Mouse (Mus musculus) ES-Bruce4 (cell line): ENCODE measurements around the gene Cwc22. TPM values are rescaled to one million over a fixed set of nuclear protein-coding genes. Genes with fewer than 3 reads are reported as not detected.

Experiments
- H3K27ac ChIP-seq: 2 replicates; pipeline ENCODE4 v1.5.1; 2012; ENCODE audit warnings: low read length, inconsistent platforms; ENCODE audit not compliant: insufficient read depth
- H3K27me3 ChIP-seq: 2 replicates; pipeline ENCODE4 v1.6.1; 2012; ENCODE audit warnings: mild to moderate bottlenecking, low read length, inconsistent platforms; ENCODE audit not compliant: control insufficient read depth, poor library complexity, insufficient read depth, severe bottlenecking
- H3K36me3 ChIP-seq: 2 replicates; pipeline ENCODE4 v1.6.1; 2012; ENCODE audit warnings: inconsistent platforms, mild to moderate bottlenecking, low read length, moderate library complexity; ENCODE audit not compliant: control insufficient read depth, poor library complexity, insufficient read depth, severe bottlenecking
- H3K4me1 ChIP-seq: one replicate; pipeline ENCODE4 v1.8.1; 2011; ENCODE audit warnings: low read length; ENCODE audit not compliant: control insufficient read depth, insufficient read depth
- H3K4me3 ChIP-seq: 2 replicates; pipeline ENCODE4 v1.5.1; 2011; ENCODE audit warnings: low read depth, mild to moderate bottlenecking, low read length
- H3K9ac ChIP-seq: 2 replicates; pipeline ENCODE4 v1.6.1; 2012; ENCODE audit warnings: low read depth, mild to moderate bottlenecking, inconsistent platforms; ENCODE audit not compliant: poor library complexity, severe bottlenecking
- H3K9me3 ChIP-seq: replicated peaks from 2 replicates; pipeline ENCODE4 v1.6.1; 2012; ENCODE audit warnings: mild to moderate bottlenecking, low read length, inconsistent platforms; ENCODE audit not compliant: control insufficient read depth, poor library complexity, insufficient read depth, severe bottlenecking
- CTCF ChIP-seq: IDR thresholded peaks from one replicate; pipeline ENCODE4 v1.8.1; 2011; ENCODE audit warnings: low read depth, low read length
- EP300 ChIP-seq: IDR thresholded peaks from 2 replicates; pipeline ENCODE4 v1.6.1; 2011; ENCODE audit warnings: low read depth, low read length; ENCODE audit not compliant: insufficient read depth
- POLR2A ChIP-seq: IDR thresholded peaks from one replicate; pipeline ENCODE4 v1.8.1; 2011; ENCODE audit warnings: low read length; ENCODE audit not compliant: insufficient read depth
- polyA plus RNA-seq: library from polyadenylated mRNA; stranded (reverse); fragments of >200 nt; gene quantifications from 2 replicates; pipeline ENCODE4 v1.2.4, GENCODE M21; 2011; ENCODE audit warnings: low read depth; ENCODE audit not compliant: missing spikeins, insufficient read depth, insufficient read length

Gene Cwc22
- polyA plus RNA-seq, 1 experiment = 78.6 TPM

- Histone ChIP-seq H3K9me3 (peaks cover 5% of the 10 kb centered on the region; the same call in 1 of the 2 replicates), H3K4me3 (no peak overlapping the region), H3K27ac (no peak overlapping the region), H3K27me3 (no peaks in the 10 kb centered on the region), H3K36me3 (no peaks in the 10 kb centered on the region), H3K9ac (no peak overlapping the region), H3K4me1 (no peaks in the 10 kb centered on the region)
- TF ChIP-seq POLR2A (no peak), CTCF (no peak)
These were observed 27.1 kb upstream of the Cwc22 start for GRCm38 (mm10) chr2:77973296-77973695.

DNA sequence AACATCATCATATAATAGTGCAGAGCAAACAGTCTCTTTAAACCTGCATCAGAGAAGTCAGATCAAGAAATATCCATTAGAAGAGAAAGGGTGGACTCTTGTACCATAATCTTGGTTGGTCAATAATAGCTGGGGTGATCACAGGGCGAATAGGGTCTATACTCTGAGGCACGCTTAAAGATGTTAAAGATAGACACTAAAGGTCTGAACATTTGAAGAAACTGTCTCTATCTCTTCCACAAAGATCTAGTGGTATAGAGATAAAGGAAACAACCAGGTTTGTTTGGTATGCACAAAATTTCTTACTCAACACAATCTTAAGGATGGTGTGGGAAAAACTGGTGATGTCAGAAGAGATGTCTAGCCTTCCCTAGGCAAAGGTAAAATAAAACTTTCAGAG lies 26.4 kb upstream of the Cwc22 start:
- Histone ChIP-seq H3K27ac (no peak overlapping the region), H3K27me3 (no peaks in the 10 kb centered on the region), H3K36me3 (no peaks in the 10 kb centered on the region), H3K4me3 (no peak overlapping the region), H3K4me1 (no peaks in the 10 kb centered on the region), H3K9me3 (no peaks in the 10 kb centered on the region), H3K9ac (no peak overlapping the region)
- TF ChIP-seq CTCF (no peak), POLR2A (no peak), EP300 (no peak)

GRCm38 (mm10) chr2:77971871-77972270 lies 25.7 kb upstream of the Cwc22 start:
- no peak overlapping the region for H3K27ac ChIP-seq
- no peak for TF ChIP-seq EP300
- no peak for TF ChIP-seq POLR2A
- no peak overlapping the region for H3K9ac ChIP-seq
- no peak overlapping the region for H3K4me3 ChIP-seq
- H3K36me3 ChIP-seq = no peaks in the 10 kb centered on the region
- H3K27me3 ChIP-seq = no peaks in the 10 kb centered on the region
- no peaks in the 10 kb centered on the region for H3K4me1 ChIP-seq
- no peaks in the 10 kb centered on the region for H3K9me3 ChIP-seq

- no peaks in the 10 kb centered on the region for H3K9me3 ChIP-seq
- no peaks in the 10 kb centered on the region for H3K4me1 ChIP-seq
- H3K27me3 ChIP-seq = no peaks in the 10 kb centered on the region
- TF ChIP-seq CTCF = no peak
- no peak for TF ChIP-seq POLR2A
- TF ChIP-seq EP300 = no peak
- no peak overlapping the region for H3K4me3 ChIP-seq
- no peak overlapping the region for H3K27ac ChIP-seq
- H3K36me3 ChIP-seq = no peaks in the 10 kb centered on the region
- no peak overlapping the region for H3K9ac ChIP-seq
These were observed 25.2 kb upstream of the Cwc22 start for GRCm38 (mm10) chr2:77971361-77971760.

DNA sequence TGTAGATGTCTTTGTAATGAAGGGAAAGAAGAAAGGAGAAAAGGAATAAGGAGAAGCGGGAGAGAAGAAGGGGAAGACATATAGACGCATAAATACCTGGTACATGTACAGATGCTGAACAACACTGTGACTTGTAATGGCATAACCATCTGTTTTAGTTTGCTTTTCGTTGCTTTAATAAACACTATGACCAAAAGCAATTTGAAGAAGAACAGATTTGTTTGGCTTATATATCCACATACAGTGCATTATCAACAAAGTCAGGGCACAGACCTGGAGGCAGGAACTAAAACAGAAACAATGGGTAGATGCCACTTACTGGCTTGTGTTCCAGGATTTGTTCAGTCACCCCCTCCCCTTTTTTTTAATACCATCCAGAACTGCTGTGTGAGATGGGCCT lies 24.4 kb upstream of the Cwc22 start:
- Histone ChIP-seq H3K9me3 (no peaks in the 10 kb centered on the region), H3K27ac (no peak overlapping the region), H3K9ac (no peak overlapping the region), H3K4me1 (no peaks in the 10 kb centered on the region), H3K27me3 (no peaks in the 10 kb centered on the region), H3K4me3 (no peak overlapping the region), H3K36me3 (no peaks in the 10 kb centered on the region)
- TF ChIP-seq POLR2A (no peak), CTCF (no peak), EP300 (no peak)

DNA sequence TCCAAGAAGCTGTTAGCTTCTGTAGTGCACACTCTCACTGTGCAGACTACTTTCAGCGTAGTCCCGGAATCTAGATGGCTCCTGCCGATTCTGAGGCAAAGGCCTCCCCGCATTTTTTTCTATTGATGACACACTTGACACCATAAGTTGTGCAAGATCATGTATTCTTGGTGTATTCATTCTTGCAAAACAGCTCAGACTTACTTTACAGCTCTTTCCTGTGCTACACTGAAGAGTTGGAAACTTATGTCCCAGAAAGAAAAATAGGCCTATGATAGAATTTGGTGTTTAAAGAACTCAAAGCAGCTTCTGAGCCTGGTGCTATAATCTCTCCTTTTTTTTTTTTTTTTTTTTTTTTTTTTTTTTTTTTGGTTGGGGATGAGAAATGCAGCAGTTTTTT lies 23.8 kb upstream of the Cwc22 start:
- Histone ChIP-seq H3K27ac (no peak overlapping the region), H3K4me3 (no peak overlapping the region), H3K9ac (no peak overlapping the region), H3K4me1 (no peaks in the 10 kb centered on the region), H3K9me3 (no peaks in the 10 kb centered on the region), H3K27me3 (no peaks in the 10 kb centered on the region), H3K36me3 (no peaks in the 10 kb centered on the region)
- TF ChIP-seq POLR2A (no peak), CTCF (no peak), EP300 (no peak)
